Mouse (Mus musculus): ENCODE data around the gene Mbd3. TPM values are rescaled to one million over a fixed set of nuclear protein-coding genes. Genes with fewer than 3 reads are reported as not detected.
A peak's percentile ranks its signal among the peaks of the same experiment; 100 is the strongest.
"Not testable (repeated sequence)": the region's sequence is repeated elsewhere in the genome, so short reads cannot be mapped to it uniquely, and the experiment has no call there.

Mbd3 gene
- total RNA-seq, 2 experiments from 2014 or later = 10.5 to 38.4 TPM

GRCm38 (mm10) chr10:80347514-80347967, 51.8 kb downstream of the Mbd3 start:
- ATAC-seq (replicated peaks; ENCODE audit: low FRiP score, poor library complexity, severe bottlenecking) = no peak

- not testable (repeated sequence) for ATAC-seq (replicated peaks; ENCODE audit: low FRiP score, poor library complexity, severe bottlenecking)
Observed at GRCm38 (mm10) chr10:80345929-80346328, 53.4 kb downstream of the Mbd3 start.

DNA sequence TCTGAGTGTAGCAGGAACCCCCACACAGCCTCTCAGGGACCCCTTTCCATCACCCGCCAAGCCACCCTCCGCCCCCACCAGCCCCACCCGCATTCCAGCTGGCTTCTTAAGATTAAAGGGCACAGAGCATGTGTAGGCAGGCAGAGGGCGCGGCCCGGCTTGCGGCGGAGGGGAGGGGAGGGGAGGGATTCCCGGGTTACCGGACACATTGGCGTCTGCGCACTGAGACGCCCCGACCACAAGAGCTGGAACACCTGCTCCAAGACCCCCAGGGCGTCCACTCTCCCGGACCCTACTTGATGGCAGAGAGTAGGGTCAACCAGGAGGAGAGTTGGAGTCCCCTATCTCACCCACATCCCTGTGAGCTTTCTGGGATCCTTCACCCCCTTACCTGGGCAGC, 54.2 kb downstream of the Mbd3 start:
- ATAC-seq (replicated peaks; ENCODE audit: low FRiP score, poor library complexity, severe bottlenecking) = peak; percentile 41

DNA sequence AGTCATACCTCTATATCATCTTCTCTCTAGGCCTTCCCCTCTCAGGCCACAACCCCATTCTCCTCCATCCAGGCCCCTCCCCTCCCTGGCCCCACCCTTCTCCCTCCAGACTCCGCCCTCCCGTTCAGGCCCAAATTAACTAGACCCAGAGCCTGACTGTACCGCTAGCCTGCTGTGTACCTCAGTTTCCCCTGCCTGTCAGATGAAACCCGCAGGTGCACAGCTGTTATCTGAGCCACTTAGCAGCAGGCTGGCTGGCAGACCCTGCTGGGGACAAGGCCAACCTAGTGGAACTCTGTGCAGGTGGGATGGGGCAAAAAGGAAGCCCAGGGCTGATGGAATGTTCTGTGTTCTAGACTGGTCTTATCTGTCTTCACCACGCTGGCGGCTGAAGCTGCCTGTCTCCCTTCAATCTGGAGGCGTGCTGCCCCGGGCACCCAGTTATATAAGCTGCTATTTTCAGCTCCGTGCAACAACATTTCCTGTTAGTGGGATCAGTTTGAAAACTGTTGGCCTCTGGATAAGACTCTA, 55.2 kb downstream of the Mbd3 start:
- ATAC-seq (replicated peaks; ENCODE audit: low FRiP score, poor library complexity, severe bottlenecking) = peak; percentile 63

DNA sequence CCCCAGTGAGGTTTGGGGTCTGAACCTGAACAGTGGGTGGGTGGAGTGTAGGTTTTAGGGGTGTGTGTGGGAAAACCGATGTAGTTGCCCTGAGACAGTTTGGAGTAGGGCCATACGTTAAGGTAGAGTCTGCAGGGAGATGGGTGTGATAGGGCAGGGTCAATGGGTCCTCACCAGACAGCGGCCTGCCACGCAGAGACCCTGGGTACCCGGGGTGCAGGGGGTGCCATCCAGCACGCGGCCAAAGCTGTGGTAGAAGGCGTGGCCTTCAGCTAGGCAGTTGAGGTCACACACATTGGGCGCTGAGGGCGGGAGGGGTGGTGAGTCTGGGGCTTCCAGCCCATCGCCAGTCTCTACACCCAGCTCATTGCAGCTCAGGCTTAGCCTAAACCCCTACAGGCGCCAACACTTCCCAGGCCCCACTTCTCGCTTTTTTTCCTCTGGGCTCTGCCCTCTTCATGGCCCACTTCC, 55.9 kb downstream of the Mbd3 start:
- ATAC-seq (replicated peaks; ENCODE audit: low FRiP score, poor library complexity, severe bottlenecking) = peak; percentile 8; the same call in 1 of the 2 replicates

GRCm38 (mm10) chr10:80342749-80343424, 56.5 kb downstream of the Mbd3 start:
- ATAC-seq (replicated peaks; ENCODE audit: low FRiP score, poor library complexity, severe bottlenecking) = peak; percentile 28; the same call in 1 of the 2 replicates

Other genes with a start within 250 kb of the Mbd3 start
- gene Cirbp, start 233.6 kb downstream of the Mbd3 start, total RNA-seq (2015; ENCODE audit: low replicate concordance) = 3.6 and 3.7 TPM in 2 replicates
- 14.6 and 16.3 TPM in 2 replicates for gene Cirbp, start 233.6 kb downstream of the Mbd3 start, total RNA-seq (2017; ENCODE audit: low replicate concordance)
- 7.5 TPM in 1 of 2 replicates, not detected in the other for gene 1600002K03Rik, start 226.6 kb downstream of the Mbd3 start, total RNA-seq (2015; ENCODE audit: low replicate concordance)
- gene 1600002K03Rik, start 226.6 kb downstream of the Mbd3 start, total RNA-seq (2017; ENCODE audit: low replicate concordance) = 5.9 TPM in 1 of 2 replicates, not detected in the other
- not detected in 2 replicates for gene Efna2, start 220.1 kb downstream of the Mbd3 start, total RNA-seq (2015; ENCODE audit: low replicate concordance)
- not detected in 2 replicates for gene Efna2, start 220.1 kb downstream of the Mbd3 start, total RNA-seq (2017; ENCODE audit: low replicate concordance)
- 1.3 and 4.4 TPM in 2 replicates for gene Mum1, start 173.1 kb downstream of the Mbd3 start, total RNA-seq (2015; ENCODE audit: low replicate concordance)
- gene Mum1, start 173.1 kb downstream of the Mbd3 start, total RNA-seq (2017; ENCODE audit: low replicate concordance) = 14.7 and 24.0 TPM in 2 replicates
- gene Ndufs7, start 150.4 kb downstream of the Mbd3 start, total RNA-seq (2015; ENCODE audit: low replicate concordance) = 25.7 and 25.9 TPM in 2 replicates
- gene Ndufs7, start 150.4 kb downstream of the Mbd3 start, total RNA-seq (2017; ENCODE audit: low replicate concordance) = 13.0 and 14.2 TPM in 2 replicates
- gene Gamt, start 138.5 kb downstream of the Mbd3 start, total RNA-seq (2015; ENCODE audit: low replicate concordance) = not detected in 2 replicates
- gene Gamt, start 138.5 kb downstream of the Mbd3 start, total RNA-seq (2017; ENCODE audit: low replicate concordance) = 0.77 TPM in 1 of 2 replicates, not detected in the other
- gene Dazap1, start 138.1 kb downstream of the Mbd3 start, total RNA-seq (2015; ENCODE audit: low replicate concordance) = 13.8 and 17.1 TPM in 2 replicates
- gene Dazap1, start 138.1 kb downstream of the Mbd3 start, total RNA-seq (2017; ENCODE audit: low replicate concordance) = 29.8 and 35.3 TPM in 2 replicates
- 509 and 541 TPM in 2 replicates for gene Rps15, start 107.1 kb downstream of the Mbd3 start, total RNA-seq (2015; ENCODE audit: low replicate concordance)
- gene Rps15, start 107.1 kb downstream of the Mbd3 start, total RNA-seq (2017; ENCODE audit: low replicate concordance) = 422 and 457 TPM in 2 replicates
- gene Apc2, start 103.6 kb downstream of the Mbd3 start, total RNA-seq (2015; ENCODE audit: low replicate concordance) = not detected in 2 replicates
- gene Apc2, start 103.6 kb downstream of the Mbd3 start, total RNA-seq (2017; ENCODE audit: low replicate concordance) = 0.09 and 0.14 TPM in 2 replicates
- gene 2310011J03Rik, start 79.0 kb downstream of the Mbd3 start, total RNA-seq (2015; ENCODE audit: low replicate concordance) = 6.1 and 12.7 TPM in 2 replicates
- 3.5 and 3.7 TPM in 2 replicates for gene 2310011J03Rik, start 79.0 kb downstream of the Mbd3 start, total RNA-seq (2017; ENCODE audit: low replicate concordance)
- 1.0 TPM in 1 of 2 replicates, not detected in the other for gene Pcsk4, start 70.1 kb downstream of the Mbd3 start, total RNA-seq (2015; ENCODE audit: low replicate concordance)
- gene Pcsk4, start 70.1 kb downstream of the Mbd3 start, total RNA-seq (2017; ENCODE audit: low replicate concordance) = not detected in 2 replicates
- gene Reep6, start 69.6 kb downstream of the Mbd3 start, total RNA-seq (2015; ENCODE audit: low replicate concordance) = 1.7 and 6.0 TPM in 2 replicates
- 2.0 and 4.5 TPM in 2 replicates for gene Reep6, start 69.6 kb downstream of the Mbd3 start, total RNA-seq (2017; ENCODE audit: low replicate concordance)
- 0.21 and 0.77 TPM in 2 replicates for gene Adamtsl5, start 51.1 kb downstream of the Mbd3 start, total RNA-seq (2015; ENCODE audit: low replicate concordance)
- 0.17 TPM in 1 of 2 replicates, not detected in the other for gene Adamtsl5, start 51.1 kb downstream of the Mbd3 start, total RNA-seq (2017; ENCODE audit: low replicate concordance)
- gene Plk5, start 43.1 kb downstream of the Mbd3 start, total RNA-seq (2015; ENCODE audit: low replicate concordance) = not detected in 2 replicates
- not detected in 2 replicates for gene Plk5, start 43.1 kb downstream of the Mbd3 start, total RNA-seq (2017; ENCODE audit: low replicate concordance)
- 1.5 TPM in 1 of 2 replicates, not detected in the other for gene Mex3d, start 11.9 kb downstream of the Mbd3 start, total RNA-seq (2015; ENCODE audit: low replicate concordance)
- 0.51 and 0.70 TPM in 2 replicates for gene Mex3d, start 11.9 kb downstream of the Mbd3 start, total RNA-seq (2017; ENCODE audit: low replicate concordance)
- 38.2 and 42.4 TPM in 2 replicates for gene Uqcr11, start 7.3 kb upstream of the Mbd3 start, total RNA-seq (2015; ENCODE audit: low replicate concordance)
- 56.0 and 60.8 TPM in 2 replicates for gene Uqcr11, start 7.3 kb upstream of the Mbd3 start, total RNA-seq (2017; ENCODE audit: low replicate concordance)
- gene Tcf3, start 34.1 kb upstream of the Mbd3 start, total RNA-seq (2015; ENCODE audit: low replicate concordance) = 30.7 and 31.1 TPM in 2 replicates
- 27.9 and 39.6 TPM in 2 replicates for gene Tcf3, start 34.1 kb upstream of the Mbd3 start, total RNA-seq (2017; ENCODE audit: low replicate concordance)
- gene Onecut3, start 95.3 kb upstream of the Mbd3 start, total RNA-seq (2015; ENCODE audit: low replicate concordance) = not detected in 2 replicates
- gene Onecut3, start 95.3 kb upstream of the Mbd3 start, total RNA-seq (2017; ENCODE audit: low replicate concordance) = not detected in 2 replicates
- gene Atp8b3, start 139.6 kb upstream of the Mbd3 start, total RNA-seq (2015; ENCODE audit: low replicate concordance) = not detected in 2 replicates
- 0.43 TPM in 1 of 2 replicates, not detected in the other for gene Atp8b3, start 139.6 kb upstream of the Mbd3 start, total RNA-seq (2017; ENCODE audit: low replicate concordance)
- 18.0 and 20.2 TPM in 2 replicates for gene Rexo1, start 162.0 kb upstream of the Mbd3 start, total RNA-seq (2015; ENCODE audit: low replicate concordance)
- gene Rexo1, start 162.0 kb upstream of the Mbd3 start, total RNA-seq (2017; ENCODE audit: low replicate concordance) = 10.7 and 12.0 TPM in 2 replicates
- gene Klf16, start 177.8 kb upstream of the Mbd3 start, total RNA-seq (2015; ENCODE audit: low replicate concordance) = 0.96 and 1.0 TPM in 2 replicates
- 2.3 and 4.2 TPM in 2 replicates for gene Klf16, start 177.8 kb upstream of the Mbd3 start, total RNA-seq (2017; ENCODE audit: low replicate concordance)
- gene Abhd17a, start 190.8 kb upstream of the Mbd3 start, total RNA-seq (2015; ENCODE audit: low replicate concordance) = 23.6 and 66.1 TPM in 2 replicates
- gene Abhd17a, start 190.8 kb upstream of the Mbd3 start, total RNA-seq (2017; ENCODE audit: low replicate concordance) = 2.0 and 7.7 TPM in 2 replicates
- gene Scamp4, start 203.3 kb upstream of the Mbd3 start, total RNA-seq (2015; ENCODE audit: low replicate concordance) = 7.3 and 14.0 TPM in 2 replicates
- gene Scamp4, start 203.3 kb upstream of the Mbd3 start, total RNA-seq (2017; ENCODE audit: low replicate concordance) = 2.6 and 3.1 TPM in 2 replicates
- not detected in 2 replicates for gene Adat3, start 203.3 kb upstream of the Mbd3 start, total RNA-seq (2015; ENCODE audit: low replicate concordance)
- gene Adat3, start 203.3 kb upstream of the Mbd3 start, total RNA-seq (2017; ENCODE audit: low replicate concordance) = 0.94 TPM in 1 of 2 replicates, not detected in the other
- 0.21 TPM in 1 of 2 replicates, not detected in the other for gene Gm49322, start 206.5 kb upstream of the Mbd3 start, total RNA-seq (2015; ENCODE audit: low replicate concordance)
- not detected in 2 replicates for gene Gm49322, start 206.5 kb upstream of the Mbd3 start, total RNA-seq (2017; ENCODE audit: low replicate concordance)
- 25.5 and 25.6 TPM in 2 replicates for gene Csnk1g2, start 223.3 kb upstream of the Mbd3 start, total RNA-seq (2015; ENCODE audit: low replicate concordance)
- 28.2 and 28.9 TPM in 2 replicates for gene Csnk1g2, start 223.3 kb upstream of the Mbd3 start, total RNA-seq (2017; ENCODE audit: low replicate concordance)